Mouse (Mus musculus) spleen, adult 2 months (tissue): ENCODE measurements around the gene Atg10. TPM values are rescaled to one million over a fixed set of nuclear protein-coding genes. Genes with fewer than 3 reads are reported as not detected.
"Not testable (repeated sequence)": the region's sequence is repeated elsewhere in the genome, so short reads cannot be mapped to it uniquely, and the experiment has no call there.

Experiments
- DNase-seq, 2 experiments: peaks; one replicate each; pipeline versions ENCODE4 v3.0.0 to v3.0.0-alpha.2; 2012 to 2021; ENCODE audit warnings: low spot score in 2 of 2, low read depth in 1 of 2
- H3K27ac ChIP-seq: fragments of 200-500 bp; 2 replicates; pipeline ENCODE4 v1.5.1; 2012; ENCODE audit warnings: low read length, inconsistent platforms; ENCODE audit not compliant: insufficient read depth
- H3K27me3 ChIP-seq: fragments of 200-500 bp; 2 replicates; pipeline ENCODE4 v1.6.1; 2012; ENCODE audit warnings: mild to moderate bottlenecking, moderate library complexity, low read length, inconsistent platforms; ENCODE audit not compliant: control insufficient read depth, insufficient read depth
- H3K36me3 ChIP-seq: fragments of 200-500 bp; 2 replicates; pipeline ENCODE4 v1.6.1; 2012; ENCODE audit warnings: mild to moderate bottlenecking, low read length, inconsistent platforms; ENCODE audit not compliant: control insufficient read depth, insufficient read depth
- H3K4me1 ChIP-seq: fragments of 200-500 bp; 2 replicates; pipeline ENCODE4 v1.6.1; 2011; ENCODE audit warnings: inconsistent platforms; ENCODE audit not compliant: control insufficient read depth, insufficient read depth, insufficient read length
- H3K4me3 ChIP-seq: fragments of 200-500 bp; 2 replicates; pipeline ENCODE4 v1.5.1; 2011; ENCODE audit warnings: mild to moderate bottlenecking, inconsistent platforms; ENCODE audit not compliant: insufficient read depth, insufficient read length; ENCODE audit errors: extremely low read depth
- CTCF ChIP-seq: fragments of 200-500 bp; IDR thresholded peaks from 2 replicates; pipeline ENCODE4 v1.5.1; 2011; ENCODE audit warnings: mild to moderate bottlenecking, inconsistent platforms; ENCODE audit not compliant: insufficient read depth, insufficient read length, insufficient replicate concordance; ENCODE audit errors: extremely low read depth
- POLR2A ChIP-seq: fragments of 200-500 bp; IDR thresholded peaks from 2 replicates; pipeline ENCODE4 v1.6.1; 2011; ENCODE audit warnings: low read depth, low read length, inconsistent platforms
- WGBS: fragments of 180-500 bp; shearing (Covaris S2); methylation state at CpG from one replicate; pipeline ENCODE4 v1.1.7; 2018; 5-methylcytosine and 5-hydroxymethylcytosine counted together
- polyA plus RNA-seq: library from polyadenylated mRNA; depleted of rRNA; stranded (reverse); fragments of >200 nt; gene quantifications from 2 replicates; pipeline ENCODE4 v1.2.3, GENCODE M21; 2012; rRNA removed

Atg10 gene
- polyA plus RNA-seq = 0.52 and 0.95 TPM in 2 replicates

DNA sequence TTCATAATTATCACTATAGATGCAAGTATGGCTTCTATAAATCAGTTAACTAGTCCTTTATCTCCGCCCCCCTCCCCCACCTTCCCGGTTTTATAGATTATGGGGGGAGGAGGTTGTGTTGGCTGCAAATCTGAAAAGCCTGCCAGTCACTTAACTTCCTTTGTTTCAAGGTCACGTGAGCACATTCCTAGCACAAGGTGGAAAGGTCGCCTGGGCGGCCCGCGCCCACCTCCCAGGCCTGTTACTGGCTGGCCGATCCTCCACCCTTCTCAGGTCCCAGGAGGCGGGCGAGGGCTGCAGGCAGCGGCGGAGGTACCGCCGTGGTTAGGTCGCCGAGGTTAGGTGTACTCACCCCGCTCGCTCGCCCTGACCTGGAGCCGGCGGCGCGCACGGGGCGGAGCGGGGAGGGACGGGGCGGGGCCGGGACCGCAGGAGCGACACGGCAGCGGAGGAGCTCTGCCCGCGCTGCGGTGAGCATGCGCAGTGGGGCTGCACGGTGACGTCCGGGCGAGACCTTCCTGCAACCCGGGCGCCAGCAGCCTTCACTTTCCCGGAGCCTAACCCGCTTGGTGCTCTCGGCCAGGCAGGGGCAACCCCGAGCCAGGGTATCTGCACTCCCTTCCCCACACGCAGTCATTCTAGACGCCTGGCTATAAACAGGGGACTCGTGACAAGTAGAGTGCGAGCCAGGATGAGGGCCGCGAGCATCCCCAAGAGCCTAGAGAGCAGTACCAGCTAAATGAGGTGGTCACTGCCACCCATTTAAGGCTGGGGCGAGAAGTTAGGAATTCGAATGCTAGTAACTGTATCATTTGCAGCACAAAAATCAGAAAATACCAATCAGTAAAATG lies at the start of gene Atg10:
Atg10 (minus strand) TSS at position 382 of the 851 bp plus-strand sequence.
- peak; percentile 83 for TF ChIP-seq POLR2A
- TF ChIP-seq CTCF = no peak
- Histone ChIP-seq H3K4me3 (peak within 1 kb of the TSS; percentile 91), H3K4me1 (no peaks in the 10 kb centered on the region), H3K36me3 (no peaks in the 10 kb centered on the region), H3K27me3 (no peaks in the 10 kb centered on the region), H3K27ac (peak within 1 kb of the TSS; percentile 95)
- WGBS = 1% methylated on average over 55 of the region's 55 CpGs
- peak; percentile 85 to 91 for DNase-seq

GRCm38 (mm10) chr13:91252406-91252805 lies 28.6 kb upstream of the Atg10 start:
- H3K36me3 ChIP-seq = no peaks in the 10 kb centered on the region
- WGBS = 85% methylated on average over 3 of the region's 3 CpGs
- H3K27me3 ChIP-seq = no peaks in the 10 kb centered on the region
- no peak for TF ChIP-seq CTCF
- no peak for TF ChIP-seq POLR2A
- H3K4me1 ChIP-seq = no peaks in the 10 kb centered on the region
- H3K27ac ChIP-seq = no peak overlapping the region
- no peak overlapping the region for H3K4me3 ChIP-seq
- no peak for DNase-seq

DNA sequence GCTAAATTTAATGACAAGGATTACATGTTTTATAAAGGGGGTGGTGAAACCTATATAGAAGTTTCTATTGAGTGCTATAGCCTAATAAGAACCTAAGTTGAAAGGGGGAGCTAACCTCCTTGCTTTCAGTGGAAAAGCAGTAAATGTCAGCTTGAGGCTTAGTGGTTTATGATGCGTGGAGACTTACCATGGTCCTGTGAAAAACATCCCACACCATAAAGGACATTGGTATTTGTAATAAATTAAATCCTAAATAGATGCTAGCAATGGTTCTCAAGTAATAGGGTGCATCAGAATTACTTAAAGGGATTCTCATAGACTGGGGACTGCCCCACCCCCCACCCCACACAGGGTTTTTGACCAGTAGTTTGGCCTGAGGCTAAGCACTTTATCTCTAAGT lies 27.9 kb upstream of the Atg10 start:
- H3K27me3 ChIP-seq = no peaks in the 10 kb centered on the region
- no peak for DNase-seq
- no peaks in the 10 kb centered on the region for H3K4me1 ChIP-seq
- WGBS = 93% methylated on average over 1 of the region's 1 CpGs
- no peaks in the 10 kb centered on the region for H3K36me3 ChIP-seq
- no peak overlapping the region for H3K27ac ChIP-seq
- no peak for TF ChIP-seq CTCF
- TF ChIP-seq POLR2A = no peak
- H3K4me3 ChIP-seq = no peak overlapping the region

DNA sequence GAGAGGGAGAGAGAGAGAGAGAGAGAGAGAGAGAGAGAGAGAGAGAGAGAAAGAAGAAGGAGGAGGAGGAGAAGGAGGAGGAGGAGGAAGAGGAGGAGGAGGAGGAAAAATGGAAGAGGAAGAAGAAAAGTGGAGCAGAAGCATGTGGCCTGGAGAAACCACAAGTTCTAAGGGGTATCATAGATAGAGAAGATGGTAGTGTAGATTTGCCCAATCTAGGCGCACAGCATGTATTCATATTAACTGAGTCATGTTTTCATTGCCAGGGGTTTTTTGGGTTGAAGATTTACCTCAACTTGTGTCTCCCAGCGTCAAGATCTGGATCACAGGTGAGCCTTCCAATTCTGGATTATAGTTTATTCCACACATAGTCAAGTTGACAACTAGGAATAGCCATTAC lies 26.3 kb upstream of the Atg10 start:
- H3K27ac ChIP-seq = not testable (repeated sequence)
- 73% methylated on average over 2 of the region's 2 CpGs for WGBS

GRCm38 (mm10) chr13:91246472-91246871 lies 22.7 kb upstream of the Atg10 start:
- no peak overlapping the region for H3K27ac ChIP-seq
- TF ChIP-seq CTCF = no peak
- TF ChIP-seq POLR2A = no peak
- no peaks in the 10 kb centered on the region for H3K27me3 ChIP-seq
- no peaks in the 10 kb centered on the region for H3K4me1 ChIP-seq
- WGBS = 86% methylated on average over 2 of the region's 2 CpGs
- H3K36me3 ChIP-seq = no peaks in the 10 kb centered on the region
- no peak for DNase-seq
- no peak overlapping the region for H3K4me3 ChIP-seq

More for the DNA sequence above, 26.3 kb upstream of the Atg10 start:
- not testable (repeated sequence) for H3K27me3 ChIP-seq, H3K4me1 ChIP-seq, H3K36me3 ChIP-seq, H3K4me3 ChIP-seq, DNase-seq

GRCm38 (mm10) chr13:91237976-91238375 lies 14.2 kb upstream of the Atg10 start:
- H3K27ac ChIP-seq = no peak overlapping the region
- no peak for DNase-seq
- 88% methylated on average over 3 of the region's 3 CpGs for WGBS
- TF ChIP-seq POLR2A (no peak), CTCF (no peak)
- no peak overlapping the region for H3K4me3 ChIP-seq
- H3K4me1 ChIP-seq = no peaks in the 10 kb centered on the region
- no peaks in the 10 kb centered on the region for H3K36me3 ChIP-seq
- no peaks in the 10 kb centered on the region for H3K27me3 ChIP-seq

GRCm38 (mm10) chr13:91236884-91237283 lies 13.1 kb upstream of the Atg10 start:
- no peak for DNase-seq
- no peaks in the 10 kb centered on the region for H3K4me1 ChIP-seq
- no peaks in the 10 kb centered on the region for H3K27me3 ChIP-seq
- TF ChIP-seq POLR2A (no peak), CTCF (no peak)
- no peak overlapping the region for H3K27ac ChIP-seq
- H3K36me3 ChIP-seq = no peaks in the 10 kb centered on the region
- H3K4me3 ChIP-seq = no peak overlapping the region
- 86% methylated on average over 2 of the region's 2 CpGs for WGBS

GRCm38 (mm10) chr13:91224438-91224814 lies 658 bp upstream of the Atg10 start:
- Histone ChIP-seq H3K4me3 (peak overlapping the region; percentile 91), H3K4me1 (no peaks in the 10 kb centered on the region), H3K36me3 (no peaks in the 10 kb centered on the region), H3K27ac (peak overlapping the region; percentile 94; the same call in 1 of the 2 replicates), H3K27me3 (no peaks in the 10 kb centered on the region)
- TF ChIP-seq POLR2A (no peak), CTCF (no peak)
- DNase-seq = no peak
- WGBS = 44% methylated on average over 2 of the region's 2 CpGs
